Mouse (Mus musculus) liver, postnatal 0 days (tissue): ENCODE data around the gene Slc25a34.

Experiments used
- CTCF ChIP-seq: sonication (generic); IDR thresholded peaks from 2 replicates; pipeline ENCODE4 v1.5.1; 2016; ENCODE audit warnings: antibody characterized with exemption, low read depth
- EP300 ChIP-seq: IDR thresholded peaks from 2 replicates; pipeline ENCODE4 v1.6.1; 2016; ENCODE audit warnings: antibody characterized with exemption, low read depth, mild to moderate bottlenecking

- TF ChIP-seq EP300 (no peak), CTCF (no peak)
These were observed 52.3 kb downstream of the Slc25a34 start for GRCm38 (mm10) chr4:141571337-141571739.
